In genomic region chr17:34589681-34590101, GRCm38 (mm10) we compare ENCODE assay signal across 7 mouse cellular contexts. TPM values are rescaled to one million over a fixed set of nuclear protein-coding genes. Genes with fewer than 3 reads are reported as not detected.
A peak's percentile ranks its signal among the peaks of the same experiment; 100 is the strongest.
DNase-seq lines count a peak whose midpoint lies in the region; ATAC-seq and TF ChIP-seq lines count a peak whose summit lies in the region.

Gene Gpsm3, plus strand, starts transcription at chr17:34589806.

- 27% methylated on average over 7 of the region's 7 CpGs for WGBS in hindbrain, embryonic 14.5 days
- 13% methylated on average over 7 of the region's 7 CpGs for WGBS in liver, embryonic 13.5 days (ENCODE audit: insufficient replicate concordance)

- H3K27me3 ChIP-seq in ES-Bruce4 (ENCODE audit: control insufficient read depth, insufficient read depth, low read length, poor library complexity, severe bottlenecking): no peaks in the 10 kb centered on the region
- H3K27me3 ChIP-seq in hindbrain, embryonic 14.5 days (ENCODE audit: control insufficient read depth, insufficient read depth, low read length): no peaks in the 10 kb centered on the region
- peaks cover 10% of the 10 kb centered on the region; the same call in 1 of the 2 replicates for H3K27me3 ChIP-seq in liver, embryonic 13.5 days

- H3K4me2 ChIP-seq in hindbrain, embryonic 14.5 days (replicated peaks): peak within 1 kb of the TSS; percentile 98; the same call in 1 of the 2 replicates
- peak within 1 kb of the TSS; percentile 99 for H3K4me2 ChIP-seq in liver, embryonic 13.5 days

- intact Hi-C loops in gastrocnemius, adult 2 months (cut with DNase I): no loop called here

- H3K9ac ChIP-seq in ES-Bruce4 (ENCODE audit: low read depth, poor library complexity, severe bottlenecking): peak within 1 kb of the TSS; percentile 43
- no peak within 1 kb of the TSS for H3K9ac ChIP-seq in hindbrain, embryonic 14.5 days
- H3K9ac ChIP-seq in liver, embryonic 13.5 days: peak within 1 kb of the TSS; percentile 89

- no peak for ATAC-seq in hindbrain, embryonic 14.5 days (ENCODE audit: low FRiP score)
- ATAC-seq in liver, embryonic 13.5 days (ENCODE audit: low read depth): no peak

- H3K4me1 ChIP-seq in ES-Bruce4 (ENCODE audit: control insufficient read depth, insufficient read depth, low read length): peaks cover 11% of the 10 kb centered on the region
- peaks cover 60% of the 10 kb centered on the region for H3K4me1 ChIP-seq in hindbrain, embryonic 14.5 days (replicated peaks; ENCODE audit: control insufficient read depth, insufficient read depth, low read length)
- peaks cover 81% of the 10 kb centered on the region for H3K4me1 ChIP-seq in liver, embryonic 13.5 days (replicated peaks)

- 0 out of 2 replicates have a peak, but pooled peaks have one; percentile 13 for TF ChIP-seq EP300 in ES-Bruce4 (IDR thresholded peaks at IDR 0.05; ENCODE audit: insufficient read depth, low read depth, low read length)

- H3K36me3 ChIP-seq in ES-Bruce4 (ENCODE audit: control insufficient read depth, insufficient read depth, low read length, poor library complexity, severe bottlenecking): 0 out of 2 replicates have a peak, but pooled peaks cover 4% of the 10 kb centered on the region
- peaks cover 3% of the 10 kb centered on the region for H3K36me3 ChIP-seq in hindbrain, embryonic 14.5 days (replicated peaks; ENCODE audit: control insufficient read depth, insufficient read depth)
- peaks cover 8% of the 10 kb centered on the region for H3K36me3 ChIP-seq in liver, embryonic 13.5 days

- no peak for TF ChIP-seq CTCF in ES-Bruce4 (IDR thresholded peaks at IDR 0.05; ENCODE audit: low read depth, low read length)
- TF ChIP-seq CTCF in gastrocnemius, adult 2 months (IDR thresholded peaks at IDR 0.05): no peak

- H3K27ac ChIP-seq in ES-Bruce4 (ENCODE audit: insufficient read depth, low read length): peak within 1 kb of the TSS; percentile 33; the same call in 1 of the 2 replicates
- peak within 1 kb of the TSS; percentile 97 for H3K27ac ChIP-seq in gastrocnemius, adult 2 months
- H3K27ac ChIP-seq in hindbrain, embryonic 14.5 days: no peak within 1 kb of the TSS; the same call in 1 of the 2 replicates
- H3K27ac ChIP-seq in liver, embryonic 13.5 days: peak within 1 kb of the TSS; percentile 92

- TF ChIP-seq POLR2A in ES-Bruce4 (IDR thresholded peaks at IDR 0.05; ENCODE audit: insufficient read depth, low read length): no peak

- H3K9me3 ChIP-seq in ES-Bruce4 (replicated peaks; ENCODE audit: control insufficient read depth, insufficient read depth, low read length, poor library complexity, severe bottlenecking): no peaks in the 10 kb centered on the region
- no peaks in the 10 kb centered on the region for H3K9me3 ChIP-seq in hindbrain, embryonic 14.5 days (ENCODE audit: control insufficient read depth, low read length)
- H3K9me3 ChIP-seq in liver, embryonic 13.5 days (replicated peaks): no peaks in the 10 kb centered on the region

- H3K4me3 ChIP-seq in ES-Bruce4 (ENCODE audit: low read depth, low read length): peak within 1 kb of the TSS; percentile 37; the same call in 1 of the 2 replicates
- peak within 1 kb of the TSS; percentile 88 for H3K4me3 ChIP-seq in gastrocnemius, adult 2 months
- H3K4me3 ChIP-seq in hindbrain, embryonic 14.5 days (replicated peaks; ENCODE audit: low read length): no peak within 1 kb of the TSS
- H3K4me3 ChIP-seq in liver, embryonic 13.5 days (replicated peaks): peak within 1 kb of the TSS; percentile 85

- peak; percentile 80 for DNase-seq in 416B (ENCODE audit: low read depth)
- peak; percentile 85 for DNase-seq in gastrocnemius, adult 2 months
- DNase-seq in hindbrain, embryonic 14.5 days (ENCODE audit: low spot score): no peak
- no peak for DNase-seq in liver, embryonic 13.5 days
- peak; percentile 72 for DNase-seq in naive thymus-derived CD4-positive, alpha-beta T cell, adult 2 months (ENCODE audit: low read depth)
- DNase-seq in thymus, postnatal 4 days: peak; percentile 78

RNA-seq across cellular contexts. Expression of gene Gpsm3, which starts in this region (rescaled TPM):
- polyA plus RNA-seq in ES-Bruce4 (2011; ENCODE audit: insufficient read depth, insufficient read length, low read depth, missing spikeins): 3.9 and 4.2 TPM in 2 replicates
- total RNA-seq in gastrocnemius, adult 2 months (2021): 1 to 10 TPM; 1.8 to 2.4 TPM
- polyA plus RNA-seq in hindbrain, embryonic 14.5 days (2014; fragmentation: Nextera tagmentation; extraction: Ambion mirVana): 4.2 and 4.7 TPM in 2 replicates
- 8.5 and 8.9 TPM in 2 replicates for polyA plus RNA-seq in liver, embryonic 13.5 days (2015; fragmentation: Nextera tagmentation; extraction: Ambion mirVana)

Comparison
In these comparisons a context has a peak if more than half of its experiments do, and no peak if none do; other contexts are left out.
1. DNase-seq: peak in 416B (single experiment), gastrocnemius, adult 2 months (single experiment), naive thymus-derived CD4-positive, alpha-beta T cell, adult 2 months (single experiment) and thymus, postnatal 4 days (single experiment); none in hindbrain, embryonic 14.5 days (single experiment) and liver, embryonic 13.5 days (single experiment).